Mouse (Mus musculus) CH12.LX (cell line): ENCODE data around the gene Bcl11a. TPM values are rescaled to one million over a fixed set of nuclear protein-coding genes. Genes with fewer than 3 reads are reported as not detected.

Experiments
- DNase-seq: peaks from one replicate; pipeline ENCODE4 v3.0.0-alpha.2; 2013; ENCODE audit errors: extremely low read depth
- H3K27ac ChIP-seq: 2 replicates; pipeline ENCODE4 v1.5.1; 2012; ENCODE audit warnings: low read depth, mild to moderate bottlenecking, control low read depth, moderate library complexity; ENCODE audit not compliant: insufficient read depth
- H3K27me3 ChIP-seq: replicated peaks from 2 replicates; pipeline ENCODE3; 2012; ENCODE audit warnings: inconsistent platforms
- H3K36me3 ChIP-seq, 2 experiments: replicated peaks in 1 of 2; 2 replicates each; pipeline versions ENCODE3 to v1.6.1; 2012; ENCODE audit warnings: inconsistent platforms in 1 of 2, low read length in 1 of 2, mild to moderate bottlenecking in 1 of 2, mixed read lengths in 1 of 2, moderate library complexity in 1 of 2; ENCODE audit not compliant: control insufficient read depth in 1 of 2, insufficient read depth in 1 of 2
- H3K4me1 ChIP-seq, 2 experiments: 2 replicates each; pipeline ENCODE4 v1.6.1; 2012; ENCODE audit warnings: inconsistent platforms in 1 of 2, moderate library complexity in 1 of 2; ENCODE audit not compliant: insufficient read depth in 2 of 2, control insufficient read depth in 1 of 2
- H3K4me2 ChIP-seq: 2 replicates; pipeline ENCODE4 v1.6.1; 2012; ENCODE audit warnings: low read depth, mild to moderate bottlenecking, control low read depth; ENCODE audit not compliant: poor library complexity, insufficient read depth, severe bottlenecking
- H3K4me3 ChIP-seq, 3 experiments: fragments of 150-350 bp in 1 of 3; sonication (generic) in 1 of 3; replicated peaks in 1 of 3; 2 replicates each; pipeline versions ENCODE3 to v1.5.1; 2011 to 2012; ENCODE audit warnings: low read depth in 2 of 3, low read length in 2 of 3, mild to moderate bottlenecking in 2 of 3, moderate library complexity in 2 of 3, control low read depth in 1 of 3, improper control_type of control experiment in 1 of 3, inconsistent platforms in 1 of 3, mixed read lengths in 1 of 3; ENCODE audit not compliant: poor library complexity in 1 of 3
- H3K79me2 ChIP-seq: replicated peaks from 2 replicates; pipeline ENCODE4 v1.6.1; 2012; ENCODE audit warnings: mild to moderate bottlenecking, moderate library complexity; ENCODE audit not compliant: control insufficient read depth, poor library complexity, insufficient read depth, severe bottlenecking; ENCODE audit errors: extremely low read depth
- H3K9ac ChIP-seq: 2 replicates; pipeline ENCODE4 v1.6.1; 2012; ENCODE audit warnings: low read depth, mild to moderate bottlenecking, control low read depth, moderate library complexity; ENCODE audit not compliant: insufficient read depth
- H3K9me3 ChIP-seq: replicated peaks from 2 replicates; pipeline ENCODE3; 2012; ENCODE audit warnings: low read length, inconsistent platforms, mixed read lengths
- BHLHE40 ChIP-seq: IDR thresholded peaks from 2 replicates; pipeline ENCODE4 v1.6.1; 2011; ENCODE audit warnings: mild to moderate bottlenecking, low read depth, low read length, improper control_type of control experiment
- IRF4 ChIP-seq: IDR thresholded peaks from 2 replicates; pipeline ENCODE4 v1.6.1; 2014; ENCODE audit warnings: low read depth, mild to moderate bottlenecking, inconsistent platforms, low read length, improper control_type of control experiment
- JUN ChIP-seq: IDR thresholded peaks from 2 replicates; pipeline ENCODE4 v1.6.1; 2011; ENCODE audit warnings: low read depth, mild to moderate bottlenecking, low read length, improper control_type of control experiment, moderate library complexity; ENCODE audit not compliant: insufficient read depth
- KAT2A ChIP-seq: IDR thresholded peaks from 2 replicates; pipeline ENCODE4 v1.6.1; 2012; ENCODE audit warnings: low read length, improper control_type of control experiment, inconsistent platforms; ENCODE audit not compliant: insufficient replicate concordance
- MAFK ChIP-seq: IDR thresholded peaks from 2 replicates; pipeline ENCODE4 v1.6.1; 2011; ENCODE audit warnings: low read length, improper control_type of control experiment; ENCODE audit not compliant: insufficient replicate concordance
- MAX ChIP-seq: IDR thresholded peaks from 2 replicates; pipeline ENCODE4 v1.6.1; 2011; ENCODE audit warnings: low read length, improper control_type of control experiment
- TBP ChIP-seq: conservative IDR thresholded peaks from 2 replicates; pipeline ENCODE4 v1.6.1; 2011; ENCODE audit warnings: low read depth, low read length, improper control_type of control experiment
- USF1 ChIP-seq: IDR thresholded peaks from 2 replicates; pipeline ENCODE4 v1.6.1; 2014; ENCODE audit warnings: low read depth, mild to moderate bottlenecking, inconsistent platforms, low read length, improper control_type of control experiment
- USF2 ChIP-seq: conservative IDR thresholded peaks from 2 replicates; pipeline ENCODE4 v1.6.1; 2011; ENCODE audit warnings: low read depth, low read length, improper control_type of control experiment
- dilution Hi-C: fragments of 300-500 bp; cut with MboI; formaldehyde crosslinking; loops from 2 replicates; pipeline ENCODE4 v1.14.3; 2020; ENCODE audit warnings: low sequenced_read_pairs; ENCODE audit not compliant: extremely low pct_unique_long_range_greater_than_20kb, extremely low pct_ligation_motif_present
- in situ Hi-C: fragments of 300-500 bp; cut with MboI; formaldehyde crosslinking; loops from 3 replicates; pipeline ENCODE4 v1.14.3; 2019; ENCODE audit warnings: low sequenced_read_pairs, low pct_ligation_motif_present, low pct_unique_long_range_greater_than_20kb, mixed read lengths
- polyA plus RNA-seq: library from polyadenylated mRNA; unstranded; fragments of >175 nt; gene quantifications from 2 replicates; pipeline ENCODE4 v1.2.1, GENCODE M21; 2012; ENCODE audit warnings: low read depth; ENCODE audit not compliant: insufficient read length
- total RNA-seq, 2 experiments: library from RNA; depleted of rRNA; stranded (reverse); fragments of 300-350 nt in 1 of 2; fragments of >200 nt in 1 of 2; gene quantifications; 2 replicates each; pipeline ENCODE4 v1.2.3; 2012 to 2014

The Bcl11a gene
- total and polyA plus RNA-seq, 3 experiments: 6.8 to 57.9 (median 13.9) TPM

DNA sequence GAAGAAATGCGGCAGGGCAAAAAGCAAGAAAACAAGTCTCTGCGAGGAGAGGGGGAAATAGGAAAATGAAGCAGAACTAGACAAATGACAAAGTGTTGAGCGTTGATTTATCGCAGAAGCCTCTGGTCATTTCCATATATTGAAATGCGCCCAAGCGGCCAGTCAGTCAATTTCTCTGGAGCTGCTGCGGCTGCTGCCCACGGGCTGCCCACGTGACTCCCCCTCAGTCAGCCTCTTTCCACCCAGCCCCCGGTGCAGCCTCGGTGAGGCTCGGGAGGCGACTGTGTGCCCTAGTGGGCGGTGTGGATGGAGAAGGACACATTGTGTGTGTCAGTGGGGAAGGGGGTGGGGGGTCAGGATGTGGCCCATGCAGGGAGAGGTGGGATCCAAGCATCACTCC is 16.0 kb upstream of the Bcl11a start:
- no peak overlapping the region for H3K27ac ChIP-seq
- H3K9me3 ChIP-seq: no peaks in the 10 kb centered on the region
- no peaks in the 10 kb centered on the region for H3K36me3 ChIP-seq
- H3K9ac ChIP-seq: no peak overlapping the region
- no peaks in the 10 kb centered on the region for H3K79me2 ChIP-seq
- dilution Hi-C loops: no loop called here
- DNase-seq: no peak
- H3K4me2 ChIP-seq: peak overlapping the region; percentile 71
- peaks cover 2% of the 10 kb centered on the region for H3K27me3 ChIP-seq
- TF ChIP-seq KAT2A: no peak
- TF ChIP-seq BHLHE40: peak; percentile 73
- TF ChIP-seq MAFK: no peak
- TF ChIP-seq IRF4: no peak
- 0 out of 2 replicates have a peak, but pooled peaks have one; percentile 44 for TF ChIP-seq USF2
- peak; percentile 77 for TF ChIP-seq USF1
- TF ChIP-seq MAX: peak; percentile 31; the same call in 1 of the 2 replicates
- TF ChIP-seq, all 38 proteins: peak for 4
- peaks cover 2 to 9% of the 10 kb centered on the region in 2 experiments for H3K4me1 ChIP-seq
- in situ Hi-C loops: loop anchor here (25.0 kb wide), 1 partner anchor 1250 kb away; no protein-coding TSS in a partner anchor
- H3K4me3 ChIP-seq: no peak overlapping the region

DNA sequence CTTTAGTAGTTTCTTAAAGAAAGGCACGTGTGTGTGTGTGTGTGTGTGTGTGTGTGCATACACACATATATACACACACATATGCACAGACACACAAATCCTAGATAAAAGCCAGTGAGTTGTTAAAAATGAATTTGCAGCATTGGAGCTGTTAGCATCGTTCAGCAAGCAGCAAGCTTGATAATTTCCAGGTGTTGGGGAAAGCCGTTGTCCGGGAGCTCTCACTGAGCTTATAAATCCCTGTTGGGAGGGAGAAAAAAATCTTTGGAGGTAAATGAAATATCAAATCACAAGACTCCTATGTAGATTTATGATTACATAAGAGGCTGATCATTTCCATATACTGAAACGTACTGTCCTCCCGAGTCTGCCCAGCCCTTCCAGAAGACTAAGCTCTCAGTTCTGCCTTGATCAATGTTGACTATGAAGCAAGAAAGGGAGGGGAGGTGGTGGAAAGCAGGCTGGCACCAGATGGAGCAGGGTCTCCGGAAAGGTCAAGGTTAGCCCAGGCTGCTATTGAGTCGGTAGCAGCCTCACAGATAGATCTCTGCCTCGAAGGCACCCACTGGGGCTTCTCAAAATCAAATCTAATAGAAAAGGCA is 15.3 kb upstream of the Bcl11a start:
- DNase-seq: no peak
- Histone ChIP-seq H3K9me3 (no peaks in the 10 kb centered on the region), H3K36me3 (no peaks in the 10 kb centered on the region), H3K4me3 (no peak overlapping the region), H3K4me2 (no peak overlapping the region), H3K79me2 (no peaks in the 10 kb centered on the region), H3K27me3 (peaks cover 2% of the 10 kb centered on the region), H3K4me1 (peaks cover 2 to 8% of the 10 kb centered on the region in 2 experiments), H3K9ac (no peak overlapping the region), H3K27ac (no peak overlapping the region)
- in situ Hi-C loops: loop anchor here (25.0 kb wide), 1 partner anchor 1250 kb away; no protein-coding TSS in a partner anchor
- dilution Hi-C loops: no loop called here
- no peak for TF ChIP-seq BHLHE40
- no peak for TF ChIP-seq TBP
- no peak for TF ChIP-seq JUN
- TF ChIP-seq KAT2A: no peak

DNA sequence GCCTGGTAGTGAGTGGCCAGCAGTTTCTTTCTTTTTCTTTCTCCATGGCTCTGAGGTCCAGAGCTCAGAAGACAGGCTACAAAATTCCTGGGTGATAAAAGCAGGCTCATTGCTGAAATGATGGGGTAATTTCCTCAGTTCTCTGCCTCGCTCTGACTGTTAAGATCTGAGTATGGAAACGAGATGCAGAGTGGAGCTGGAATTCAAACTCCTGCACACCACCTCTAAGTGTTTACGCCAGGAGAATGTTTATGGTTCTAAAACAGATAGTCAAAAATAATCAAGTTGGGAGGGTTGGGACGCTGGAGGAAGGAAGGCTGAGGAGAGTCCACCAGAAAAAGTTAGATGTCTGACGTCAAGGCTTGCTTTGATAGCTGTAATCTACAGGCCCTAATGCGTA is 13.6 kb upstream of the Bcl11a start:
- dilution Hi-C loops: no loop called here
- DNase-seq: no peak

More for the DNA sequence above, 13.6 kb upstream of the Bcl11a start:
- Histone ChIP-seq H3K79me2 (no peaks in the 10 kb centered on the region), H3K27ac (no peak overlapping the region), H3K36me3 (no peaks in the 10 kb centered on the region), H3K27me3 (peaks cover 2% of the 10 kb centered on the region), H3K4me3 (no peak overlapping the region), H3K4me2 (no peak overlapping the region), H3K4me1 (peaks cover 2 to 4% of the 10 kb centered on the region in 2 experiments), H3K9me3 (no peaks in the 10 kb centered on the region), H3K9ac (no peak overlapping the region)
- in situ Hi-C loops: loop anchor here (25.0 kb wide), 1 partner anchor 1248 kb away; no protein-coding TSS in a partner anchor
- TF ChIP-seq JUN: no peak
